Mouse (Mus musculus) ES-E14 (cell line): Measurements from ENCODE around the gene Rptor. TPM values are rescaled to one million over a fixed set of nuclear protein-coding genes. Genes with fewer than 3 reads are reported as not detected.

Experiments
- DNase-seq: peaks from one replicate; pipeline ENCODE4 v3.0.0-alpha.2; 2013; ENCODE audit warnings: low read depth, low spot score
- H3K27ac ChIP-seq: 2 replicates; pipeline ENCODE4 v1.5.1; 2012; ENCODE audit warnings: low read depth, mild to moderate bottlenecking, low read length, moderate library complexity, mixed read lengths; ENCODE audit not compliant: poor library complexity, insufficient read depth, severe bottlenecking
- H3K36me3 ChIP-seq: 2 replicates; pipeline ENCODE4 v1.6.1; 2012; ENCODE audit warnings: mild to moderate bottlenecking, low read length, moderate library complexity, mixed read lengths; ENCODE audit not compliant: control insufficient read depth, poor library complexity, insufficient read depth, severe bottlenecking
- H3K4me1 ChIP-seq, 2 experiments: fragments of 150-350 bp in 1 of 2; sonication (generic) in 1 of 2; 2 replicates each; pipeline ENCODE4 v1.6.1; 2012; ENCODE audit warnings: low read length in 2 of 2, mild to moderate bottlenecking in 1 of 2, mixed read lengths in 1 of 2; ENCODE audit not compliant: control insufficient read depth in 2 of 2, insufficient read depth in 2 of 2, poor library complexity in 1 of 2
- H3K4me3 ChIP-seq, 2 experiments: fragments of 150-350 bp in 1 of 2; sonication (generic) in 1 of 2; 2 replicates each; pipeline ENCODE4 v1.5.1; 2012; ENCODE audit warnings: low read length in 2 of 2, low read depth in 1 of 2, mild to moderate bottlenecking in 1 of 2, mixed read lengths in 1 of 2; ENCODE audit not compliant: insufficient read depth in 1 of 2, poor library complexity in 1 of 2, severe bottlenecking in 1 of 2
- H3K9ac ChIP-seq: 2 replicates; pipeline ENCODE4 v1.6.1; 2012; ENCODE audit warnings: low read depth, mild to moderate bottlenecking, low read length, mixed read lengths; ENCODE audit not compliant: poor library complexity, insufficient read depth, severe bottlenecking
- H3K9me3 ChIP-seq: fragments of 150-350 bp; sonication (generic); 2 replicates; pipeline ENCODE4 v1.6.1; 2012; ENCODE audit warnings: low read depth, mild to moderate bottlenecking, low read length; ENCODE audit not compliant: control insufficient read depth, insufficient read depth
- CHD2 ChIP-seq: IDR thresholded peaks from 2 replicates; pipeline ENCODE4 v1.6.1; 2014; ENCODE audit warnings: mild to moderate bottlenecking, low read depth, low read length, inconsistent platforms
- HCFC1 ChIP-seq: IDR thresholded peaks from 2 replicates; pipeline ENCODE4 v1.6.1; 2012; ENCODE audit warnings: low read length, inconsistent platforms, borderline replicate concordance; ENCODE audit not compliant: insufficient read depth
- MAFK ChIP-seq: IDR thresholded peaks from 2 replicates; pipeline ENCODE4 v1.6.1; 2014; ENCODE audit warnings: mild to moderate bottlenecking, low read depth, low read length, inconsistent platforms; ENCODE audit not compliant: insufficient read depth
- ZC3H11A ChIP-seq: IDR thresholded peaks from 2 replicates; pipeline ENCODE4 v1.6.1; 2012; ENCODE audit warnings: low read depth, mild to moderate bottlenecking, inconsistent platforms, low read length, borderline replicate concordance
- ZNF384 ChIP-seq: IDR thresholded peaks from 2 replicates; pipeline ENCODE4 v1.6.1; 2012; ENCODE audit warnings: low read depth, low read length, inconsistent platforms
- in situ Hi-C, 2 experiments: fragments of 600-800 bp; cut with MboI; formaldehyde crosslinking; loops; one replicate each; pipeline ENCODE4 v1.15.1; 2025; ENCODE audit warnings: low sequenced_read_pairs in 2 of 2, inconsistent platforms in 1 of 2; ENCODE audit not compliant: unreplicated experiment in 2 of 2
- total RNA-seq: library from RNA; depleted of rRNA; stranded (reverse); fragments of 300-350 nt; gene quantifications from 2 replicates; pipeline ENCODE4 v1.2.3, GENCODE M21; 2012

The Rptor gene
- total RNA-seq, 1 experiment, result 59.7 TPM

- in situ Hi-C loops, result no loop called here
- H3K27ac ChIP-seq, result no peak overlapping the region
- TF ChIP-seq ZNF384 (no peak), HCFC1 (no peak), CHD2 (no peak), MAFK (no peak), ZC3H11A (no peak)
- no peaks in the 10 kb centered on the region for H3K9me3 ChIP-seq
- DNase-seq, result no peak
- H3K4me1 ChIP-seq, result no peaks in the 10 kb centered on the region
- peaks cover 3% of the 10 kb centered on the region; the same call in 1 of the 2 replicates for H3K36me3 ChIP-seq
- H3K4me3 ChIP-seq, result no peak overlapping the region
- no peak overlapping the region for H3K9ac ChIP-seq
Observed at GRCm38 (mm10) chr11:119780290-119780689, 177.6 kb downstream of the Rptor start.

DNA sequence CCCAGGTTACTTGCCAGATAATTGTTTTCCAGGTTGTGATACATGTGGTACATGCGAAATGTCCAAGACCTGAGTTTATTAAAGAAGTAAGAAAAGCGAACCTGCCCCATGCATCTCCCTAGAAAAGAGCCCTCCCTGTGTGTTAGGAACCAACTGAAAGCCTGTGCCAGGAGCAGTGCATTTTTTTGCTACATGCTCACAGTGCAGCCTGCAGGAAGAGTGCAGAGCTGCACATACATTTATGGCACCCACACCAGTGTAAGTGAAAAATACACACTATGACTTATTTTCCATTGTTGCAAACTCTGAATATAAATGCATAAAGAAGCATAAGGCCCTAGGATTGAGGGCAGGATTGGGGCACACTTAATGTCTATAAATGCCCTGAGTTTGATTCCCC is 178.5 kb downstream of the Rptor start:
- TF ChIP-seq MAFK (no peak), CHD2 (no peak), ZNF384 (no peak), ZC3H11A (no peak), HCFC1 (no peak)
- Histone ChIP-seq H3K36me3 (peaks cover 5% of the 10 kb centered on the region; the same call in 1 of the 2 replicates), H3K9ac (no peak overlapping the region), H3K4me3 (no peak overlapping the region), H3K9me3 (no peaks in the 10 kb centered on the region), H3K27ac (no peak overlapping the region), H3K4me1 (no peaks in the 10 kb centered on the region)
- no peak for DNase-seq
- in situ Hi-C loops, result no loop called here

DNA sequence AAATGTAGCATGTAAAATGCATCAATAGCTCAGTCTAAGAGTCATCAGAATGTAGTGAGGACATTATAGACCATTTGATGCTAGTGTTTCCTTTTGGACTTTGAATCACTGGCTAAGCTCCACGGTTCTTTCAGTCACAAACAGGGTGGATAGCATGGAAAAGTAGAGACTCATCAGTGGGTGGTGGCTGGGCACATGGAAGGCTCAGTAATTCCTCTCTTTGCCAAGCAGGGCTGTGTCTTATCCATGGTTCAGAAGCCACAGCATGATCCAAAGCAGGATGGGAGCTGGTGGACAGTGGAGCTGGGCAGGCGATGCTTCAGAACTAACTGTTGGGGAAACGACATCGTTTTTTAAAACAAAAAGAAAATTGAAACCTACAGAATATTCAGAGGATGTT is 179.0 kb downstream of the Rptor start:
- Histone ChIP-seq H3K27ac (no peak overlapping the region), H3K9me3 (no peaks in the 10 kb centered on the region), H3K4me3 (no peak overlapping the region), H3K9ac (no peak overlapping the region), H3K4me1 (no peaks in the 10 kb centered on the region), H3K36me3 (peaks cover 5% of the 10 kb centered on the region; the same call in 1 of the 2 replicates)
- in situ Hi-C loops, result no loop called here
- no peak for TF ChIP-seq CHD2
- no peak for TF ChIP-seq MAFK
- no peak for TF ChIP-seq ZC3H11A
- TF ChIP-seq HCFC1, result no peak
- no peak for TF ChIP-seq ZNF384
- DNase-seq, result no peak

DNA sequence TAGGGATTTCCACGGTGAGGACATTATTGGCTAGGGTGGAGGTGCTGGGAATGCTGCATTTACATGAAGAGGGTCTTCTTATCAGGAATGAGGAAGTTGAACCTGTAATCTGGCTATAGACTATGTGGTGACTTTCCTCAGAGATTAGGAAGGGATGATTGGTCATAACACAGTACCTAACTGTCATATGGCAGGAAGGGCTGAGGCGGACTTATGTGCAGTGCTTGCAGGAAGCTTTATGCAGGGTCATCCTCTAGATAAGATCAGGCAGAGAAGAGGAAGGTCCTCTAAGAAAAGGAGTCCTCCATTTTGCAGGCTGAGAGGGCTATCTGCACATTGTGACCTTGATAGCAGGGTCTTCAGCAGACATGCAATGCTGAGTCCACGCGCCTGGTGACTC is 180.9 kb downstream of the Rptor start:
- DNase-seq, result no peak
- no peak overlapping the region for H3K4me3 ChIP-seq
- H3K9me3 ChIP-seq, result no peaks in the 10 kb centered on the region
- H3K36me3 ChIP-seq, result peaks cover 5% of the 10 kb centered on the region; the same call in 1 of the 2 replicates
- H3K9ac ChIP-seq, result no peak overlapping the region
- TF ChIP-seq MAFK, result no peak
- TF ChIP-seq ZC3H11A, result no peak
- no peak for TF ChIP-seq HCFC1
- TF ChIP-seq ZNF384, result no peak
- no peak for TF ChIP-seq CHD2
- H3K27ac ChIP-seq, result no peak overlapping the region
- H3K4me1 ChIP-seq, result no peaks in the 10 kb centered on the region
- in situ Hi-C loops, result no loop called here

GRCm38 (mm10) chr11:119784672-119785341 is 182.1 kb downstream of the Rptor start:
- Histone ChIP-seq H3K27ac (no peak overlapping the region), H3K9ac (no peak overlapping the region), H3K4me1 (peaks cover 0 to 6% of the 10 kb centered on the region in 2 experiments; a peak in 1 of 4 replicates), H3K9me3 (no peaks in the 10 kb centered on the region), H3K4me3 (no peak overlapping the region), H3K36me3 (peaks cover 5% of the 10 kb centered on the region; the same call in 1 of the 2 replicates)
- no peak for TF ChIP-seq CHD2
- no peak for TF ChIP-seq ZC3H11A
- TF ChIP-seq HCFC1, result no peak
- TF ChIP-seq MAFK, result no peak
- no peak for TF ChIP-seq ZNF384
- in situ Hi-C loops, result no loop called here
- no peak for DNase-seq
